Mouse (Mus musculus): ENCODE data around the gene Gm13420. TPM values are rescaled to one million over a fixed set of nuclear protein-coding genes. Genes with fewer than 3 reads are reported as not detected.

Gm13420 gene
- total and polyA plus RNA-seq, 2 experiments from 2014 or later: 0.18 to 0.86 TPM

- peaks cover 23% of the 10 kb centered on the region for H3K36me3 ChIP-seq (ENCODE audit: insufficient read depth)
- no peaks in the 10 kb centered on the region for H3K27me3 ChIP-seq (ENCODE audit: insufficient read depth, low read length)
- no peak for ATAC-seq
- no peak overlapping the region for H3K27ac ChIP-seq (ENCODE audit: low read depth, low read length)
- 93% methylated on average over 4 of the region's 4 CpGs for WGBS
- H3K4me2 ChIP-seq (ENCODE audit: low read depth): no peak overlapping the region
- no peak overlapping the region for H3K4me3 ChIP-seq (ENCODE audit: low read depth, low read length)
- DNase-seq: no peak
- H3K9ac ChIP-seq: no peak overlapping the region
- no peaks in the 10 kb centered on the region for H3K9me3 ChIP-seq (ENCODE audit: low read length)
- H3K4me1 ChIP-seq (ENCODE audit: insufficient read depth): no peaks in the 10 kb centered on the region
- no peak for TF ChIP-seq CTCF (IDR thresholded peaks at IDR 0.05; ENCODE audit: low read depth)
Measured at GRCm38 (mm10) chr2:29773323-29773722, 21.8 kb upstream of the Gm13420 start.

- Histone ChIP-seq H3K27me3 (ENCODE audit: insufficient read depth, low read length) (no peaks in the 10 kb centered on the region), H3K4me2 (ENCODE audit: low read depth) (no peak overlapping the region), H3K36me3 (ENCODE audit: insufficient read depth) (peaks cover 8% of the 10 kb centered on the region), H3K4me3 (ENCODE audit: low read depth, low read length) (no peak overlapping the region), H3K9me3 (ENCODE audit: low read length) (no peaks in the 10 kb centered on the region), H3K9ac (no peak overlapping the region), H3K4me1 (ENCODE audit: insufficient read depth) (no peaks in the 10 kb centered on the region), H3K27ac (ENCODE audit: low read depth, low read length) (no peak overlapping the region)
- TF ChIP-seq CTCF (IDR thresholded peaks at IDR 0.05; ENCODE audit: low read depth): no peak
- DNase-seq (no peak), ATAC-seq (no peak)
- 88% methylated on average over 8 of the region's 8 CpGs for WGBS
Measured at GRCm38 (mm10) chr2:29771611-29772461, 20.4 kb upstream of the Gm13420 start.

GRCm38 (mm10) chr2:29770162-29770561 is 18.7 kb upstream of the Gm13420 start:
- Histone ChIP-seq H3K27me3 (ENCODE audit: insufficient read depth, low read length) (no peaks in the 10 kb centered on the region), H3K27ac (ENCODE audit: low read depth, low read length) (no peak overlapping the region), H3K4me3 (ENCODE audit: low read depth, low read length) (no peak overlapping the region), H3K9me3 (ENCODE audit: low read length) (no peaks in the 10 kb centered on the region), H3K4me1 (ENCODE audit: insufficient read depth) (no peaks in the 10 kb centered on the region), H3K36me3 (ENCODE audit: insufficient read depth) (no peaks in the 10 kb centered on the region; the same call in 1 of the 2 replicates), H3K4me2 (ENCODE audit: low read depth) (no peak overlapping the region), H3K9ac (no peak overlapping the region)
- TF ChIP-seq CTCF (IDR thresholded peaks at IDR 0.05; ENCODE audit: low read depth): no peak
- DNase-seq (no peak), ATAC-seq (no peak)

- Histone ChIP-seq H3K4me1 (ENCODE audit: insufficient read depth) (no peaks in the 10 kb centered on the region), H3K9me3 (ENCODE audit: low read length) (no peaks in the 10 kb centered on the region), H3K27me3 (ENCODE audit: insufficient read depth, low read length) (no peaks in the 10 kb centered on the region), H3K9ac (no peak overlapping the region), H3K36me3 (ENCODE audit: insufficient read depth) (no peaks in the 10 kb centered on the region; the same call in 1 of the 2 replicates), H3K4me2 (ENCODE audit: low read depth) (no peak overlapping the region), H3K27ac (ENCODE audit: low read depth, low read length) (no peak overlapping the region), H3K4me3 (ENCODE audit: low read depth, low read length) (no peak overlapping the region)
- DNase-seq (no peak), ATAC-seq (no peak)
- WGBS: 72% methylated on average over 9 of the region's 9 CpGs
- TF ChIP-seq CTCF (IDR thresholded peaks at IDR 0.05; ENCODE audit: low read depth): no peak
Measured at GRCm38 (mm10) chr2:29768901-29769300, 17.4 kb upstream of the Gm13420 start.

DNA sequence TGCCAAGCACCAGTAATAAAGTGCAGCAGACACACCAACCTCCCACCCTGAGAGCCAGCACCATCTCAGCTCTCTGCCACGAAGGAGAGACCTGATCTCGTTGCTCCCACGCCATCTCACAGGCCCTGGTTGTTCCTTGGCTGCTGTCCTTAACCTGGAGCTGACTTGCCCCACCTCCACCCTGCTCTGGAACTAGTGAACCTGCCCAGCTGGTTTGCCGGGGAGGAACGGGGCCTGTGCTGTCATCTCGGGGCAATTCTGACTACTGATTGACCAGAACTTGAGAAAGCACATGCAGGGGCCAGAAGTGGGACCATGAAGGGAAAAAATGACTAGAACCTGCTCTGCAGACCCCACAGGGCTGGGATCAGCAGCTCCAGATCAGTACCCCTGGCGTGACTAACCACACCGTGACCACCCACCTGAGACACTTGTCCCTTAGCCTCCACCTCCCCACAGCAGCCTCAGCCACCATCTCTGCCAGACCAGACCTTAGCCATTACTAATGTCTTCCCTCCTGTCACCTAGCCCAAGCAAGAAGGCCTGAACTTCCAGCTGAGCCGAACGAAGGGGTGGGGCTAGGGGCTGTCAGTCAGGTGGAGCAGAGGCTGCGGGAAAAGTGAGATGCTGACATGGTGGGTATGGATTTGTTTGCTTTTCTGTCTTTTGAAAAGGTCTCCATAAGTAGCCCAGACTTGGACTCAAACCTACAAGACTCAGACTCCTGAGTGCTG is 16.7 kb upstream of the Gm13420 start:
- Histone ChIP-seq H3K36me3 (ENCODE audit: insufficient read depth) (no peaks in the 10 kb centered on the region; the same call in 1 of the 2 replicates), H3K4me2 (ENCODE audit: low read depth) (no peak overlapping the region), H3K27me3 (ENCODE audit: insufficient read depth, low read length) (no peaks in the 10 kb centered on the region), H3K9me3 (ENCODE audit: low read length) (no peaks in the 10 kb centered on the region), H3K9ac (no peak overlapping the region), H3K4me3 (ENCODE audit: low read depth, low read length) (no peak overlapping the region), H3K27ac (ENCODE audit: low read depth, low read length) (no peak overlapping the region), H3K4me1 (ENCODE audit: insufficient read depth) (no peaks in the 10 kb centered on the region)
- no peak for ATAC-seq
- WGBS: 70% methylated on average over 11 of the region's 11 CpGs
- TF ChIP-seq CTCF (IDR thresholded peaks at IDR 0.05; ENCODE audit: low read depth): no peak
- DNase-seq: no peak

- WGBS: 9% methylated on average over 1 of the region's 1 CpGs
- H3K4me2 ChIP-seq (ENCODE audit: low read depth): no peak overlapping the region
- no peaks in the 10 kb centered on the region for H3K36me3 ChIP-seq (ENCODE audit: insufficient read depth)
Measured at GRCm38 (mm10) chr2:29764831-29765230, 13.3 kb upstream of the Gm13420 start.

GRCm38 (mm10) chr2:29755693-29756092 is 4.2 kb upstream of the Gm13420 start:
- DNase-seq (no peak), ATAC-seq (no peak)
- peaks cover 9% of the 10 kb centered on the region; the same call in 1 of the 2 replicates for H3K27me3 ChIP-seq (ENCODE audit: insufficient read depth, low read length)
- no peaks in the 10 kb centered on the region for H3K9me3 ChIP-seq (ENCODE audit: low read length)
- H3K4me1 ChIP-seq (ENCODE audit: insufficient read depth): no peaks in the 10 kb centered on the region
- H3K4me3 ChIP-seq (ENCODE audit: low read depth, low read length): no peak overlapping the region
- no peaks in the 10 kb centered on the region for H3K36me3 ChIP-seq (ENCODE audit: insufficient read depth)
- no peak overlapping the region for H3K27ac ChIP-seq (ENCODE audit: low read depth, low read length)
- TF ChIP-seq CTCF (IDR thresholded peaks at IDR 0.05; ENCODE audit: low read depth): no peak
- no peak overlapping the region for H3K9ac ChIP-seq
- no peak overlapping the region for H3K4me2 ChIP-seq (ENCODE audit: low read depth)

More at GRCm38 (mm10) chr2:29764831-29765230, 13.3 kb upstream of the Gm13420 start:
- TF ChIP-seq CTCF (IDR thresholded peaks at IDR 0.05; ENCODE audit: low read depth): peak; percentile 85
- DNase-seq (peak; percentile 60), ATAC-seq (peak; percentile 59)
- no peak overlapping the region for H3K4me3 ChIP-seq (ENCODE audit: low read depth, low read length)
- no peak overlapping the region for H3K9ac ChIP-seq
- no peaks in the 10 kb centered on the region for H3K27me3 ChIP-seq (ENCODE audit: insufficient read depth, low read length)
- H3K4me1 ChIP-seq (ENCODE audit: insufficient read depth): no peaks in the 10 kb centered on the region
- H3K27ac ChIP-seq (ENCODE audit: low read depth, low read length): no peak overlapping the region
- no peaks in the 10 kb centered on the region for H3K9me3 ChIP-seq (ENCODE audit: low read length)

Data from forebrain, postnatal 0 days (tissue).